Mouse (Mus musculus) embryonic facial prominence, embryonic 10.5 days (tissue): ENCODE data around the gene Slc16a7. TPM values are rescaled to one million over a fixed set of nuclear protein-coding genes. Genes with fewer than 3 reads are reported as not detected.

ENCODE experiments used
- DNase-seq: peaks from one replicate; pipeline ENCODE4 v3.0.0-alpha.2; 2017; ENCODE audit warnings: low spot score
- H3K27ac ChIP-seq: fragments of 300-500 bp; sonication (generic); replicated peaks from 2 replicates; pipeline ENCODE4 v1.5.1; 2016; ENCODE audit warnings: mild to moderate bottlenecking
- H3K27me3 ChIP-seq: fragments of 300-500 bp; sonication (generic); replicated peaks from 2 replicates; pipeline ENCODE4 v1.6.1; 2016; ENCODE audit warnings: low read depth, mild to moderate bottlenecking; ENCODE audit not compliant: poor library complexity, severe bottlenecking
- H3K36me3 ChIP-seq: fragments of 300-500 bp; sonication (generic); replicated peaks from 2 replicates; pipeline ENCODE4 v1.6.1; 2016; ENCODE audit warnings: mild to moderate bottlenecking, moderate library complexity
- H3K4me1 ChIP-seq: fragments of 300-500 bp; sonication (generic); 2 replicates; pipeline ENCODE4 v1.6.1; 2016
- H3K4me3 ChIP-seq: fragments of 300-500 bp; sonication (generic); 2 replicates; pipeline ENCODE4 v1.5.1; 2016; ENCODE audit warnings: mild to moderate bottlenecking, moderate library complexity
- H3K9me3 ChIP-seq: fragments of 300-500 bp; sonication (generic); 2 replicates; pipeline ENCODE4 v1.6.1; 2016; ENCODE audit warnings: mild to moderate bottlenecking
- WGBS: fragments of 180-500 bp; shearing (Covaris S2); methylation state at CpG from one replicate; pipeline ENCODE4 v1.1.7; 2016; 5-methylcytosine and 5-hydroxymethylcytosine counted together
- polyA plus RNA-seq: library from polyadenylated mRNA; unstranded; fragments of >200 nt; fragmentation: Nextera tagmentation; extraction: Ambion mirVana; gene quantifications from 2 replicates; pipeline ENCODE4 v1.2.1, GENCODE M21; 2016

The Slc16a7 gene
- polyA plus RNA-seq = 3.7 and 5.3 TPM in 2 replicates

DNA sequence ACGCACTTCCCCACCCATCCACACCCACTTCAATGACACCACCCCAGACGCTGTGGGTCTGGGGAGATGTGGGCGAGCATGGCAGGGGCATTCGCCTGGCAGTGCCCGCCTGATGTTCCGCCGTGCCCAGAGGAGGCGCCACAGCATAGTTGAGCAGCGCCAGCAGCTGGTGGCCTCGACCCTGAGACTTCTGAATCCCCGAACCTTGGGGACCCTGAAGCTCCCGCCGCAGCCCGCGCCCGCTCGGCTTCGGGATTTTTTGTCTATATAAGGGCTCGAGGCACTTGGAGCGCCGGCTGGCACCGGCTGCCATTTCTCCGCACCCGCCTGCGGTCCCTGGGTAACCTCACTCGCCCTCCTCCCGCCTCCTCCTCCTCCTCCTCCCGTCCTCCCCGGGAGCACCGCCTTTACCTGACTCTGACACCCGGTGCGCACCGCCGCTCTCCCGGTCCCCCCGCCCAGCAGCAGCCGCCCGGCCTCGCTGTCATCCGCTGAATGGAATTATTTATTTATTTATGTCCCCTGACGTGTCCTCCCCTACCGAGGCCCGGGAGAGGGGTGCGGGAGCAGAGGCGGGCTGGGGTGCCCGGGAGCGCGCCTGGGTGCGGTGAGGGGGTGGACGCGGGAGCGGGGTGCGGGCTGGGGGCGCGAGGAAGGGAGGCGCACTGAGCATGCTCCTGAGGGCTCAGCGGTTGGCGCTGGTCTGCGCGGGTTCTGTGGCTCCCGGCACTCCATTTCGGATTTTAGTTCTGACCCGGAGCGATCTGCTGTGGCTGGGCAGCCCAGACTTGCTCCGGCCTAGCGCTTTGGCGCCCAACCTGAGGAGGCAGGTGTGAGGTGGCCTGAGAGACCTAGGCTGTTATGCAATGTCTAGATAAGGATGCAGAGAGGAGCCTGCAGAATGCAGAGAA is at the start of gene Slc16a7:
TSS of gene Slc16a7 (minus strand) at position 590 of the 911 bp plus-strand sequence.
- H3K9me3 ChIP-seq = no peaks in the 10 kb centered on the region
- H3K4me1 ChIP-seq = peaks cover 23% of the 10 kb centered on the region
- peak; percentile 85 for DNase-seq
- peak within 1 kb of the TSS; percentile 87 for H3K27ac ChIP-seq
- H3K4me3 ChIP-seq = peak within 1 kb of the TSS; percentile 84
- WGBS = under 1% methylated on average over 67 of the region's 67 CpGs
- peaks cover 12% of the 10 kb centered on the region for H3K27me3 ChIP-seq
- H3K36me3 ChIP-seq = no peaks in the 10 kb centered on the region

GRCm38 (mm10) chr10:125418795-125419194 is 29.5 kb upstream of the Slc16a7 start:
- whole genome bisulfite sequencing = 77% methylated on average over 6 of the region's 6 CpGs

DNA sequence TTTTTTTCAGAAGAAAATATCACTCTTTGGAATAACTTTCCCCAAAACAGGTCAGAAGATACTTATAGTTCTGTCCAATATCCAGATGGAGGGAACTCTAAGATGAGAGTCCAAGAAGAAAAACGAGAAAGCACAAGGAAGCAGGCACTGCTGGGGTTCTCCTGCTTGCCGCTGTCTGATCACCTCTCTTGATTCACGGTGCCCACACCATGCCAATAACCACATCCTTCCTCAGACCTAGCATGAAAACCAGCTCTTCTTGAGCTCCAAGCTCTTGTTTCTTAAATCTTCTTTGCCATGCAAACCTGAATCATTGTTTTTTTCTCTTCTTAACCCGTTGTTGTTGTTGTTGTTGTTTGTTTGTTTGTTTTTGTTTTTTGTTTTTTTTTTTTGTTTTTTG is 10.5 kb upstream of the Slc16a7 start:
- no peak overlapping the region for H3K27ac ChIP-seq
- 85% methylated on average over 4 of the region's 4 CpGs for WGBS
- H3K4me3 ChIP-seq = no peak overlapping the region
- H3K27me3 ChIP-seq = no peaks in the 10 kb centered on the region
- DNase-seq = no peak
- no peaks in the 10 kb centered on the region for H3K9me3 ChIP-seq
- H3K36me3 ChIP-seq = no peaks in the 10 kb centered on the region
- H3K4me1 ChIP-seq = no peaks in the 10 kb centered on the region

More at GRCm38 (mm10) chr10:125418795-125419194, 29.5 kb upstream of the Slc16a7 start:
- no peak overlapping the region for H3K27ac ChIP-seq
- no peaks in the 10 kb centered on the region for H3K27me3 ChIP-seq
- no peaks in the 10 kb centered on the region for H3K36me3 ChIP-seq
- DNase-seq = no peak
- H3K4me1 ChIP-seq = no peaks in the 10 kb centered on the region
- H3K9me3 ChIP-seq = no peaks in the 10 kb centered on the region
- H3K4me3 ChIP-seq = no peak overlapping the region

GRCm38 (mm10) chr10:125390011-125390410 is 746 bp upstream of the Slc16a7 start:
- 83% methylated on average over 6 of the region's 6 CpGs for WGBS
- H3K36me3 ChIP-seq = no peaks in the 10 kb centered on the region
- no peak for DNase-seq
- H3K27ac ChIP-seq = no peak overlapping the region
- peaks cover 23% of the 10 kb centered on the region for H3K4me1 ChIP-seq
- H3K4me3 ChIP-seq = peak overlapping the region; percentile 84
- peaks cover 12% of the 10 kb centered on the region for H3K27me3 ChIP-seq
- H3K9me3 ChIP-seq = no peaks in the 10 kb centered on the region

- H3K36me3 ChIP-seq = no peaks in the 10 kb centered on the region
- no peaks in the 10 kb centered on the region for H3K9me3 ChIP-seq
- peak overlapping the region; percentile 84 for H3K4me3 ChIP-seq
- no peak for DNase-seq
- H3K27ac ChIP-seq = peak overlapping the region; percentile 87
- 15% methylated on average over 7 of the region's 7 CpGs for WGBS
- peaks cover 12% of the 10 kb centered on the region for H3K27me3 ChIP-seq
- peaks cover 23% of the 10 kb centered on the region for H3K4me1 ChIP-seq
Observed at GRCm38 (mm10) chr10:125388481-125388875, 787 bp downstream of the Slc16a7 start.

GRCm38 (mm10) chr10:125387782-125388415 is 1.4 kb downstream of the Slc16a7 start:
- peaks cover 12% of the 10 kb centered on the region for H3K27me3 ChIP-seq
- no peak overlapping the region for H3K27ac ChIP-seq
- DNase-seq = no peak
- H3K4me1 ChIP-seq = peaks cover 23% of the 10 kb centered on the region
- WGBS = 46% methylated on average over 14 of the region's 14 CpGs
- H3K4me3 ChIP-seq = no peak overlapping the region
- no peaks in the 10 kb centered on the region for H3K36me3 ChIP-seq
- H3K9me3 ChIP-seq = no peaks in the 10 kb centered on the region

GRCm38 (mm10) chr10:125375526-125375925 is 13.7 kb downstream of the Slc16a7 start:
- Histone ChIP-seq H3K27me3 (no peaks in the 10 kb centered on the region), H3K27ac (no peak overlapping the region), H3K36me3 (no peaks in the 10 kb centered on the region), H3K4me3 (no peak overlapping the region), H3K9me3 (no peaks in the 10 kb centered on the region), H3K4me1 (0 out of 2 replicates have a peak, but pooled peaks cover 3% of the 10 kb centered on the region)
- no peak for DNase-seq
- 82% methylated on average over 5 of the region's 5 CpGs for WGBS

GRCm38 (mm10) chr10:125372666-125373065 is 16.6 kb downstream of the Slc16a7 start:
- no peaks in the 10 kb centered on the region for H3K4me1 ChIP-seq
- WGBS = 92% methylated on average over 13 of the region's 13 CpGs
- no peaks in the 10 kb centered on the region for H3K36me3 ChIP-seq
- no peak for DNase-seq
- no peak overlapping the region for H3K27ac ChIP-seq
- no peak overlapping the region for H3K4me3 ChIP-seq
- no peaks in the 10 kb centered on the region for H3K9me3 ChIP-seq
- no peaks in the 10 kb centered on the region for H3K27me3 ChIP-seq

- DNase-seq = no peak
- H3K27ac ChIP-seq = no peak overlapping the region
- WGBS = 89% methylated on average over 11 of the region's 11 CpGs
- H3K9me3 ChIP-seq = no peaks in the 10 kb centered on the region
- no peak overlapping the region for H3K4me3 ChIP-seq
- H3K36me3 ChIP-seq = no peaks in the 10 kb centered on the region
- H3K4me1 ChIP-seq = no peaks in the 10 kb centered on the region
- H3K27me3 ChIP-seq = no peaks in the 10 kb centered on the region
Observed at GRCm38 (mm10) chr10:125371451-125371850, 17.8 kb downstream of the Slc16a7 start.

- no peak for DNase-seq
- Histone ChIP-seq H3K9me3 (no peaks in the 10 kb centered on the region), H3K4me1 (no peaks in the 10 kb centered on the region), H3K27ac (no peak overlapping the region), H3K4me3 (no peak overlapping the region), H3K36me3 (no peaks in the 10 kb centered on the region), H3K27me3 (no peaks in the 10 kb centered on the region)
- 85% methylated on average over 8 of the region's 8 CpGs for WGBS
Observed at GRCm38 (mm10) chr10:125370037-125370610, 19.1 kb downstream of the Slc16a7 start.

- no peak overlapping the region for H3K27ac ChIP-seq
- no peak overlapping the region for H3K4me3 ChIP-seq
- WGBS = 92% methylated on average over 7 of the region's 7 CpGs
- H3K27me3 ChIP-seq = no peaks in the 10 kb centered on the region
- H3K36me3 ChIP-seq = no peaks in the 10 kb centered on the region
- no peak for DNase-seq
- H3K4me1 ChIP-seq = no peaks in the 10 kb centered on the region
- H3K9me3 ChIP-seq = no peaks in the 10 kb centered on the region
Observed at GRCm38 (mm10) chr10:125358479-125358878, 30.8 kb downstream of the Slc16a7 start.

GRCm38 (mm10) chr10:125352805-125353204 is 36.5 kb downstream of the Slc16a7 start:
- Histone ChIP-seq H3K36me3 (no peaks in the 10 kb centered on the region), H3K9me3 (no peaks in the 10 kb centered on the region), H3K4me3 (no peak overlapping the region), H3K27me3 (no peaks in the 10 kb centered on the region), H3K4me1 (no peaks in the 10 kb centered on the region), H3K27ac (no peak overlapping the region)
- 85% methylated on average over 7 of the region's 7 CpGs for WGBS
- no peak for DNase-seq
